Mouse (Mus musculus): ENCODE results near the gene Plxdc1.
A peak's percentile ranks its signal among the peaks of the same experiment; 100 is the strongest.

The Plxdc1 gene

GRCm38 (mm10) chr11:97987551-97988526, 1.6 kb upstream of the Plxdc1 start:
- peak; percentile 96 for DNase-seq (ENCODE audit: low read depth, low spot score)

DNA sequence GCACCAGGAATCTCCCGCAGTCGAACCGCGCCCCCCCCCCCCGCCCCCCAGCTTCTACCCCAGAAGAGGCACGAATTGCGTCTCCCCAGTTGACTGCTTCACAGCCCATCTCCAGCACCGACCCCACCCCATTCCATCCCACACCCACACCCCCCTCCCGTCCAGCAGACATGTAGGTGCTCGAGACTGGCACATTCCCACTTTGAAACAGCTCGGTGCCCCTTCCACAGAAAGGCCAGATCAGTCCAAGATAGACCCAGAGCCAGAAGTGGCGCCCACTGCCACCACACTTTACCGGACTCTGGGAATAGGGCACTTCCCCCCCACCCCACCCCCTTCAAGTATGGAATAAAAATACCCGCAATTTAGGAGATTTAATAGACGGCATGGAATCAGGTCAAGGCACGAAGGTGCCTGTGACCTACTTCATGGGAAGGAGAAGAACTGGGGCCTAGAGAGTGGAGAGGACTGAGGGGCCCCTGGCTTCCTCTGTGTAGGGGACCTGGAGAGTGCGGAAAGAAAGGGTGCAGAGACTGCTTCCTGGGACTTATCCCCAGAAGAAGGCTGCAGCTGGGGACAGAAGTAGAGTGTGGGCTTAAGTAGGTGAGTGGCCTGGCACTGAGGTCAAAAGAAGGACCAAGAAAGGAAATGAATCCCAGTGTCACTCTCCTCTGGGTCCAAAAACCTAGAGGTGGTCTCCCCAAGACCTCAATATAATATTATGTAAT, 658 bp upstream of the Plxdc1 start:
- no peak for DNase-seq (ENCODE audit: low read depth, low spot score)

- DNase-seq (ENCODE audit: low read depth, low spot score) = no peak
These were observed 2.3 kb downstream of the Plxdc1 start for GRCm38 (mm10) chr11:97983983-97984382.

- DNase-seq (ENCODE audit: low read depth, low spot score) = no peak
These were observed 2.7 kb downstream of the Plxdc1 start for GRCm38 (mm10) chr11:97983506-97983905.

DNA sequence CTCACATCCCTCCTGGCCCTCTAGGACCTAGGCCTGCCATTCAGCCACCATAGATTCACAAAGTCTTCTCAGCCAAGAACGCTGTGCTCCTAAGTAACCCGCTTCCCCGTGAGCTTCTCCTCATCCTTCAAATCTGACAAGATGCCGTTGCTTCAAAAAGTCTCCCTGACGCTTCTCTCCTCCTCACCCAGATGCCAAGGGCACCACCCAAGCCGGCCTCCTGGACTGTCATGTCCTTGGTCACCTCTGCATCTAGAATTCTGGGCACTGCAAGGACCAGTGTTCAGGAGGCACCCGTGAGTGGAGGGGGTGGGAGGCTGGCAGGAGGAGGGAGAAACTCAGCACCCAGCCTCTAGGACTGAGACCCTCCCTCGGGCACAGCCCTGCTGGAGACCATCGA, 3.5 kb downstream of the Plxdc1 start:
- no peak for DNase-seq (ENCODE audit: low read depth, low spot score)

DNA sequence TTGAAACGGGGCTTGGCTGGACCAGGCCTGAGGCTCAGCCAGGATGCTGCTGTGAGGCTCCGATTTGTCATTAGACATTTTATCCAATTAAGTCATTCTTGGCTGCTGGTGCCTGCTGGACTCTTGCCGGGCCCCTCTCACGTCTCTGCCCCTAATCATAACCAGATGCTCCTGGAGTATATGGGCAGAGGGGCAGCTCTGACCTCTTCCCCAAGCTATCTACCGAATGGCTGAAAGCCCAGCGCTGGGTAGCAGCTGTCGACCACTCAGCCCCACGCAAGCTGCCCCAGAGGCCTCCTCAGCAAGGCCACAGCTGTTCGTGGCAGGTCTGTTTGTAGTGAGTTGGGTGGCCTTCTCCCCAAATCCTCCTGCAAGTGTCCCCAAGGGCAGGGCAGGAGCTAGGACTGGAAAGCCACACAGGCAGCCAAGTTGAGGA, 5.7 kb downstream of the Plxdc1 start:
- DNase-seq (ENCODE audit: low read depth, low spot score) = no peak

GRCm38 (mm10) chr11:97979824-97980495, 6.3 kb downstream of the Plxdc1 start:
- DNase-seq (ENCODE audit: low read depth, low spot score) = no peak

DNA sequence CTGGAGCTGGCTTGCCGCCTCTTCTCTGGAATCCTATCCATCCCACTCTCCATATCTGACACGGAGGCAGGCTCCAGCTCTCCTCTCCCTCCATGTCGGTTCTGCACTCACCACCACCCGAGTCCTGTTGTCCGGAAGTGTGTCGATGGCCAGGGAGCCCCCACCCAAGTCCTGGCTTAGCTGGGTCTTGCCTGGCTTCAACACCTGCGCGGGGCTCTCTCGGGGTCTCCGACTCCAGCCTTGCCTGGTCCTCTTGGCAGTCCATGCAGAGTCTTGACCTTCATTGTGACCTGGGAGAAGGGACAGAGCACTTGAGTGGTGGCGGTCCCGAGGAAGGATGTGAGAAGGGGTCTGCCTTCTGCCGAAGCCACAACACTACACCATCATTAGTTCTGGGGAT, 7.9 kb downstream of the Plxdc1 start:
- no peak for DNase-seq (ENCODE audit: low read depth, low spot score)

- no peak for DNase-seq (ENCODE audit: low read depth, low spot score)
These were observed 8.4 kb downstream of the Plxdc1 start for GRCm38 (mm10) chr11:97977797-97978196.

- DNase-seq (ENCODE audit: low read depth, low spot score) = no peak
These were observed 11.5 kb downstream of the Plxdc1 start for GRCm38 (mm10) chr11:97974746-97975145.

DNA sequence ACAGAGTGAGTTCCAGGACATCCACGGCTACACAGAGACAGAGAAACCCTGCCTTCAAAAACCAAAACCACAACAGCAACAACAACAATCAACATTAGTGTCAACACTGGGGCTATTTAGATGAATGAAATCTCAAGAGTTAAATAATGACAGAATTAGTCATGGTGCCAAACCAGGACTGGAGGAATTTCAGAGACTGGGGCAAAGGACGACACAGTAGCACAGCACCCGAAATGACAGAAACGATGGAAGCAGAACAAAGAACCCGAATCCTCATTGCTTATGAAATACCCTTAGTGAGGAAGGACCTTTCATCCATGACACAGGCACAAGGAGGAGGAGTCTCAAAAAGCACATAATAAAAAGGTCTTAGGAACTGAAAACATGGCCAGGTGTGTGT, 12.1 kb downstream of the Plxdc1 start:
- DNase-seq (ENCODE audit: low read depth, low spot score) = no peak

DNA sequence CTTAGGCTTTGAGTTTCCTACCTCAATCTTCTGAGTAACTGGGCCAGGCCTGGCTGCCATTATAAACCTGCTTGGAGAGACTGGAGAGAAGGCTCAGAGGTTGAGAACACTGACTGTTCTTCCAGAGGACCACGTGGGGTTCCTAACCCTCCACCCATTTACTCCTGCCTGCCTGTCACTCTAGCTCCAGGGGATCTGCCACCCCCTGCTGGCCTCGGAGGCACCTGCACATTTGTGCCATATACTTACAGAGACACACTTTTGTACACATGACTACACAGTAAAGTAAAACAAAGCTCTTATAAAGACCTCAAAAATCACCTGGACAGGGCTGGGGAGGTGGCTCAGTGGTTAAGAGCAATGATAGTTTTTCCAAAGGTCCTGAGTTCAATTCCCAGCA, 13.8 kb downstream of the Plxdc1 start:
- no peak for DNase-seq (ENCODE audit: low read depth, low spot score)

- DNase-seq (ENCODE audit: low read depth, low spot score) = no peak
These were observed 15.0 kb downstream of the Plxdc1 start for GRCm38 (mm10) chr11:97971232-97971631.

DNA sequence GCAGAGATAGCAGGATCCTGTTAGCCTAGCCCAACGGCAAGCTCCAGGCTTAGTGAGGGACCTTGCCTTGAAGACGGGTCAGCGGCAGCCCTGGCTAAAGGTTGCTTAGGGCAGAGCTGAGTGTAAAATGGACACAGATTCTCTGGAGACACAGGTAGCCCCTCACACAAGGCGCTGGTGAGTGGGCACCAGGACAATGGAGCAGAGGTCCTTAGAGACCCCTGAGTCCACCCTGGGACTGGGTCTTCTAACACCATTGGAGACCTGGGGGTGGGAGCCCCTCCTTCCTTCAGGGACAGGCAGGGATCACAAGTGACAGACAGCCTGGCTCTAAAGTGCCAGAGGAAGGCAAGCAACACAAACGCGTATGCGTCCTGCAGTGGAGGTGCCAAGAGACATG, 15.5 kb downstream of the Plxdc1 start:
- DNase-seq (ENCODE audit: low read depth, low spot score) = no peak

- no peak for DNase-seq (ENCODE audit: low read depth, low spot score)
These were observed 17.9 kb downstream of the Plxdc1 start for GRCm38 (mm10) chr11:97968385-97968784.

DNA sequence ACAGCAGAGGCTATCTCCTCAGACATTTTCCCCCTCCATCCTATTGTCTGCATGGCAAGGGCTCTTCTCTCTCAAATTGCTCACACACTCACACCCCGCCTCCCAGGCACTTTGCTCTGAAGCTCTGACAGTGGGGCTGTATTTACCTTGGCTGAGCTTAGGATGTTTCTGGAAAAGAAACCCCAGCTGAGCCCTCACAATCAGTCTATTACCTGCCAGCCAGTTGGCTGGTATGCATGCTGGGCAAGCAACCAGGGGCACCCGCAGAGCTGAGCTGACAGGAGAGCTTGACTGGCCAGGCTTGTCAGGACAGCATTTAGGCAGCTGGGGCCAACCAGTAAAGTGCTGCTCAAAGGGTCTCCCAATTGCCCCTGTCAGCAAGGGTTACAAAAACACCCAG, 19.1 kb downstream of the Plxdc1 start:
- DNase-seq (ENCODE audit: low read depth, low spot score) = no peak

- DNase-seq (ENCODE audit: low read depth, low spot score) = no peak
These were observed 25.3 kb downstream of the Plxdc1 start for GRCm38 (mm10) chr11:97960907-97961306.

- DNase-seq (ENCODE audit: low read depth, low spot score) = no peak
These were observed 27.0 kb downstream of the Plxdc1 start for GRCm38 (mm10) chr11:97959300-97959680.

GRCm38 (mm10) chr11:97958641-97959299, 27.5 kb downstream of the Plxdc1 start:
- no peak for DNase-seq (ENCODE audit: low read depth, low spot score)

DNA sequence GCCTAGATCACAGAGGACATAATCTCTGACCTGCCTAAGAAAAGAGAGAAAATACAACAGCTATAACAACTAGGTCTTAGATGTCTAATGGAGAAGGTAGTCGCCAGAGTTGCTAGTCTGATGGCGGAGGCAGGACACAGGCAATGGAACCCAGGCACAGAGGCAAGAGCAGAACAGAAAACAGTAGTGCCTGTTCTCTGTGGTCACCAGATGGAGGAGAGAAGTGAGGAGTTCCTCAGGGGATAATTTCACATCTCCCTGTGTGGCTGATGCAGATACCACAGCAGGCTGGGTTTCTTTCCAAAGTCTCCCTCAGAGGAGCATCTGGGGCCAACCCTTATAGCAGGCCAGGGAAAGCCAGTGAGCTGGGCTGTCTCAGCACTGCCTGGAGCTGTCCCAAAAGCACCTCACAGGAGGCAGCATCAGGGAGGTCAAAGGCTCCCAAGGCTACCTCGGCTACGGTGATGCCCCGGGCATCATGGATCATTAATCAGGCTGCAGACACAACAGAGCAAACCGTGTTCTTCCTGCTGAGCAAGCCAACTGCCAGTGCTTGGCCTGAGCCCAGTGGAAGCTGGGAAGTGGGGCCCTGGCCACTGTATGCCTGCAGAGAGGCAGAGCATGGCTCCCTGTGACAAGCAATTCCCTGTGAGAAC, 29.2 kb downstream of the Plxdc1 start:
- peak; percentile 61 for DNase-seq (ENCODE audit: low read depth, low spot score)

DNA sequence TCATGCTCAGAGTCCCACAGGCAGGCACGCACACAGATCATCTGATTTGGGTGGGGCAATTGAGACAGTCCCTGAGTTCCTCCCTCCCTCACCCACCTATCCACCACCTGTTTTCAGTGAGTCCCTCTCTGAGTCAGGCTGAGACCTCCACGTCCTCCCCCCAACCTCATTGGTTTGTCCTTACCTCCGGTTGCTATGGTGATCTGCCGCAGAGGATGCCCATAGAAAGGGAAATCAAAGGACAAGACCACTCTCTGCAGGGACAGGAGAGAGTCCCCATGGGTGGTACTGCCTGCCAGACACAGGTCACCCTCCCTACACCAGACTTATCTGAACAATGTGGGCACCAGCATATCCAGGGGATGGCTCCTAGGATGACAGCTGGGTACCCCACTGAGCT, 30.3 kb downstream of the Plxdc1 start:
- DNase-seq (ENCODE audit: low read depth, low spot score) = no peak

Data from mesoderm, embryonic 11.5 days (tissue).